Mouse (Mus musculus) MEL (cell line): ENCODE results near the gene Cdc34. TPM values are rescaled to one million over a fixed set of nuclear protein-coding genes. Genes with fewer than 3 reads are reported as not detected.

Source experiments
- DNase-seq: peaks from one replicate; pipeline ENCODE4 v3.0.0; 2011; ENCODE audit warnings: low read depth, low spot score
- H3K27ac ChIP-seq: 2 replicates; pipeline ENCODE4 v1.5.1; 2012; ENCODE audit warnings: low read depth, mild to moderate bottlenecking, control low read depth, low read length, moderate library complexity; ENCODE audit not compliant: control insufficient read depth
- H3K27me3 ChIP-seq, 2 experiments: fragments of 150-350 bp in 1 of 2; sonication (generic) in 1 of 2; 2 replicates each; pipeline ENCODE4 v1.6.1; 2012; ENCODE audit warnings: low read length in 2 of 2, mild to moderate bottlenecking in 2 of 2, improper control_type of control experiment in 1 of 2, moderate library complexity in 1 of 2; ENCODE audit not compliant: insufficient read depth in 2 of 2, control insufficient read depth in 1 of 2
- H3K36me3 ChIP-seq, 2 experiments: 2 replicates each; pipeline ENCODE4 v1.6.1; 2012 to 2014; ENCODE audit warnings: low read length in 2 of 2, improper control_type of control experiment in 1 of 2, inconsistent platforms in 1 of 2, mild to moderate bottlenecking in 1 of 2; ENCODE audit not compliant: insufficient read depth in 2 of 2, control insufficient read depth in 1 of 2
- H3K4me1 ChIP-seq, 2 experiments: fragments of 150-350 bp in 1 of 2; sonication (generic) in 1 of 2; 2 replicates each; pipeline ENCODE4 v1.6.1; 2012; ENCODE audit warnings: low read length in 2 of 2, improper control_type of control experiment in 1 of 2, mild to moderate bottlenecking in 1 of 2; ENCODE audit not compliant: insufficient read depth in 2 of 2, control insufficient read depth in 1 of 2
- H3K4me3 ChIP-seq, 2 experiments: fragments of 150-350 bp in 1 of 2; sonication (generic) in 1 of 2; 2 replicates each; pipeline ENCODE4 v1.5.1; 2012; ENCODE audit warnings: low read depth in 2 of 2, low read length in 2 of 2, mild to moderate bottlenecking in 2 of 2, moderate library complexity in 2 of 2, control low read depth in 1 of 2, improper control_type of control experiment in 1 of 2; ENCODE audit not compliant: control insufficient read depth in 1 of 2, insufficient read depth in 1 of 2
- H3K79me2 ChIP-seq: 2 replicates; pipeline ENCODE4 v1.6.1; 2012; ENCODE audit warnings: mild to moderate bottlenecking, low read length, moderate library complexity; ENCODE audit not compliant: control insufficient read depth, poor library complexity, insufficient read depth
- H3K9ac ChIP-seq: 2 replicates; pipeline ENCODE4 v1.6.1; 2012; ENCODE audit warnings: low read depth, mild to moderate bottlenecking, control low read depth, low read length, moderate library complexity; ENCODE audit not compliant: control insufficient read depth, poor library complexity, severe bottlenecking
- H3K9me3 ChIP-seq: fragments of 150-350 bp; sonication (generic); replicated peaks from 2 replicates; pipeline ENCODE4 v1.6.1; 2012; ENCODE audit warnings: mild to moderate bottlenecking, low read length, improper control_type of control experiment, moderate library complexity; ENCODE audit not compliant: insufficient read depth
- CHD1 ChIP-seq: IDR thresholded peaks from 2 replicates; pipeline ENCODE4 v1.6.1; 2012; ENCODE audit warnings: low read depth, mild to moderate bottlenecking, inconsistent platforms, low read length, improper control_type of control experiment
- CTCF ChIP-seq, 3 experiments: IDR thresholded peaks in 2 of 3; conservative IDR thresholded peaks in 1 of 3; 2 replicates each; pipeline ENCODE4 v1.5.1; 2011 to 2012; ENCODE audit warnings: low read length in 3 of 3, low read depth in 2 of 3, mild to moderate bottlenecking in 2 of 3, improper control_type of control experiment in 1 of 3, inconsistent platforms in 1 of 3, mixed read lengths in 1 of 3, moderate library complexity in 1 of 3; ENCODE audit not compliant: control insufficient read depth in 1 of 3, insufficient read depth in 1 of 3, poor library complexity in 1 of 3, severe bottlenecking in 1 of 3
- E2F4 ChIP-seq: IDR thresholded peaks from 2 replicates; pipeline ENCODE4 v1.6.1; 2011; ENCODE audit warnings: low read depth, low read length, improper control_type of control experiment, borderline replicate concordance
- ELF1 ChIP-seq: IDR thresholded peaks from 2 replicates; pipeline ENCODE4 v1.6.1; 2014; ENCODE audit warnings: low read depth, mild to moderate bottlenecking, inconsistent platforms, low read length, improper control_type of control experiment, moderate library complexity
- EP300 ChIP-seq, 2 experiments: IDR thresholded peaks; 2 replicates each; pipeline ENCODE4 v1.6.1; 2011; ENCODE audit warnings: improper control_type of control experiment in 2 of 2, low read length in 2 of 2, low read depth in 1 of 2, mild to moderate bottlenecking in 1 of 2
- JUND ChIP-seq: IDR thresholded peaks from 2 replicates; pipeline ENCODE4 v1.6.1; 2011; ENCODE audit warnings: low read depth, mild to moderate bottlenecking, improper control_type of control experiment, low read length
- MAFK ChIP-seq: IDR thresholded peaks from 2 replicates; pipeline ENCODE4 v1.6.1; 2011; ENCODE audit warnings: low read depth, mild to moderate bottlenecking, low read length, improper control_type of control experiment, borderline replicate concordance
- MEF2A ChIP-seq: IDR thresholded peaks from 2 replicates; pipeline ENCODE4 v1.6.1; 2014; ENCODE audit warnings: low read depth, mild to moderate bottlenecking, inconsistent platforms, low read length, improper control_type of control experiment; ENCODE audit not compliant: poor library complexity, insufficient replicate concordance, severe bottlenecking; ENCODE audit errors: extremely low read depth
- MXI1 ChIP-seq: IDR thresholded peaks from 2 replicates; pipeline ENCODE4 v1.6.1; 2011; ENCODE audit warnings: mild to moderate bottlenecking, low read depth, low read length, improper control_type of control experiment
- MYB ChIP-seq: IDR thresholded peaks from 2 replicates; pipeline ENCODE4 v1.6.1; 2011; ENCODE audit warnings: mild to moderate bottlenecking, low read depth, low read length, improper control_type of control experiment
- NELFE ChIP-seq: IDR thresholded peaks from 2 replicates; pipeline ENCODE4 v1.6.1; 2011; ENCODE audit warnings: low read depth, low read length, improper control_type of control experiment
- POLR2A ChIP-seq, 2 experiments: IDR thresholded peaks; 2 replicates each; pipeline ENCODE4 v1.6.1; 2011 to 2012; ENCODE audit warnings: low read length in 2 of 2, mild to moderate bottlenecking in 2 of 2, control low read depth in 1 of 2, improper control_type of control experiment in 1 of 2, low read depth in 1 of 2, moderate library complexity in 1 of 2; ENCODE audit not compliant: control insufficient read depth in 1 of 2, insufficient read depth in 1 of 2, poor library complexity in 1 of 2
- POLR2AphosphoS2 ChIP-seq: IDR thresholded peaks from 2 replicates; pipeline ENCODE4 v1.6.1; 2011; ENCODE audit warnings: low read length, improper control_type of control experiment
- SIN3A ChIP-seq: IDR thresholded peaks from 2 replicates; pipeline ENCODE4 v1.6.1; 2012; ENCODE audit warnings: low read length, improper control_type of control experiment, inconsistent platforms
- SMC3 ChIP-seq: IDR thresholded peaks from 2 replicates; pipeline ENCODE4 v1.6.1; 2011; ENCODE audit warnings: low read depth, low read length, improper control_type of control experiment
- TBP ChIP-seq: IDR thresholded peaks from 2 replicates; pipeline ENCODE4 v1.8.0; 2011; ENCODE audit warnings: low read depth, low read length, improper control_type of control experiment
- TCF12 ChIP-seq: IDR thresholded peaks from 2 replicates; pipeline ENCODE4 v1.6.1; 2014; ENCODE audit warnings: low read depth, mild to moderate bottlenecking, inconsistent platforms, low read length, improper control_type of control experiment, moderate library complexity
- UBTF ChIP-seq: IDR thresholded peaks from 2 replicates; pipeline ENCODE4 v1.6.1; 2012; ENCODE audit warnings: low read depth, mild to moderate bottlenecking, inconsistent platforms, low read length, improper control_type of control experiment, moderate library complexity, borderline replicate concordance; ENCODE audit not compliant: insufficient read depth
- USF1 ChIP-seq: IDR thresholded peaks from 2 replicates; pipeline ENCODE4 v1.6.1; 2014; ENCODE audit warnings: low read depth, mild to moderate bottlenecking, inconsistent platforms, low read length, improper control_type of control experiment, moderate library complexity
- ZKSCAN1 ChIP-seq: IDR thresholded peaks from 2 replicates; pipeline ENCODE4 v1.6.1; 2012; ENCODE audit warnings: low read depth, mild to moderate bottlenecking, inconsistent platforms, low read length, improper control_type of control experiment, moderate library complexity
- ZMIZ1 ChIP-seq: IDR thresholded peaks from 2 replicates; pipeline ENCODE4 v1.6.1; 2012; ENCODE audit warnings: low read depth, mild to moderate bottlenecking, inconsistent platforms, low read length, improper control_type of control experiment, moderate library complexity
- polyA plus RNA-seq, 2 experiments: library from polyadenylated mRNA; stranded (reverse) in 1 of 2; unstranded in 1 of 2; fragments of >175 nt in 1 of 2; fragments of >200 nt in 1 of 2; gene quantifications; 2 replicates each; pipeline versions ENCODE4 v1.2.1 to v1.2.4; 2012; ENCODE audit warnings: low replicate concordance in 2 of 2, low read depth in 1 of 2; ENCODE audit not compliant: insufficient read length in 2 of 2, insufficient read depth in 1 of 2, missing spikeins in 1 of 2
- total RNA-seq: library from RNA; depleted of rRNA; stranded (reverse); fragments of 300-350 nt; gene quantifications from 2 replicates; pipeline ENCODE4 v1.2.3, GENCODE M21; 2012

Cdc34 gene
- total and polyA plus RNA-seq, 3 experiments: 318 to 422 (median 417) TPM

- H3K4me1 ChIP-seq: no peaks in the 10 kb centered on the region
- no peak for TF ChIP-seq MYB
- TF ChIP-seq CTCF (IDR thresholded peaks at IDR 0.05 in 2 of 3, conservative IDR thresholded peaks at IDR 0.05 in 1 of 3; ENCODE audit: control insufficient read depth in 1 of 3, insufficient read depth in 1 of 3, low read depth in 2 of 3, low read length in 3 of 3, poor library complexity in 1 of 3, severe bottlenecking in 1 of 3): no peak
- TF ChIP-seq USF1: no peak
- no peak for TF ChIP-seq SIN3A
- no peak for TF ChIP-seq MEF2A
- H3K27ac ChIP-seq: no peak overlapping the region
- no peak overlapping the region for H3K9ac ChIP-seq
- no peaks in the 10 kb centered on the region for H3K36me3 ChIP-seq
- no peaks in the 10 kb centered on the region for H3K79me2 ChIP-seq
- no peaks in the 10 kb centered on the region; a peak in 2 of 4 replicates for H3K27me3 ChIP-seq
- H3K9me3 ChIP-seq: no peaks in the 10 kb centered on the region
- no peak overlapping the region for H3K4me3 ChIP-seq
- DNase-seq: no peak
Observed at GRCm38 (mm10) chr10:79633006-79633777, 48.8 kb upstream of the Cdc34 start.

GRCm38 (mm10) chr10:79636287-79636686 lies 45.7 kb upstream of the Cdc34 start:
- H3K4me1 ChIP-seq: no peaks in the 10 kb centered on the region
- H3K36me3 ChIP-seq: no peaks in the 10 kb centered on the region
- no peak for TF ChIP-seq MEF2A
- no peak for TF ChIP-seq MXI1
- TF ChIP-seq MYB: no peak
- no peak for TF ChIP-seq ELF1
- TF ChIP-seq MAFK: no peak
- no peak for TF ChIP-seq UBTF
- no peak for TF ChIP-seq TCF12
- TF ChIP-seq E2F4: no peak
- TF ChIP-seq POLR2A (IDR thresholded peaks at IDR 0.05; ENCODE audit: control insufficient read depth in 1 of 2, insufficient read depth in 1 of 2, low read depth in 1 of 2, low read length in 2 of 2, poor library complexity in 1 of 2): no peak
- no peak for TF ChIP-seq POLR2AphosphoS2
- TF ChIP-seq TBP: no peak
- no peak for TF ChIP-seq EP300 (IDR thresholded peaks at IDR 0.05; ENCODE audit: low read depth in 1 of 2, low read length in 2 of 2)
- no peak for TF ChIP-seq ZMIZ1
- TF ChIP-seq SMC3: no peak
- no peak for TF ChIP-seq ZKSCAN1
- no peak for TF ChIP-seq CHD1
- no peak for TF ChIP-seq JUND
- TF ChIP-seq NELFE: no peak
- H3K9ac ChIP-seq: no peak overlapping the region
- no peaks in the 10 kb centered on the region for H3K79me2 ChIP-seq
- no peak overlapping the region for H3K27ac ChIP-seq
- no peak overlapping the region for H3K4me3 ChIP-seq
- no peaks in the 10 kb centered on the region; a peak in 1 of 4 replicates for H3K27me3 ChIP-seq
- no peak for DNase-seq
- H3K9me3 ChIP-seq: no peaks in the 10 kb centered on the region
